ENCODE assay signal across 8 mouse cellular contexts in the genomic region with DNA sequence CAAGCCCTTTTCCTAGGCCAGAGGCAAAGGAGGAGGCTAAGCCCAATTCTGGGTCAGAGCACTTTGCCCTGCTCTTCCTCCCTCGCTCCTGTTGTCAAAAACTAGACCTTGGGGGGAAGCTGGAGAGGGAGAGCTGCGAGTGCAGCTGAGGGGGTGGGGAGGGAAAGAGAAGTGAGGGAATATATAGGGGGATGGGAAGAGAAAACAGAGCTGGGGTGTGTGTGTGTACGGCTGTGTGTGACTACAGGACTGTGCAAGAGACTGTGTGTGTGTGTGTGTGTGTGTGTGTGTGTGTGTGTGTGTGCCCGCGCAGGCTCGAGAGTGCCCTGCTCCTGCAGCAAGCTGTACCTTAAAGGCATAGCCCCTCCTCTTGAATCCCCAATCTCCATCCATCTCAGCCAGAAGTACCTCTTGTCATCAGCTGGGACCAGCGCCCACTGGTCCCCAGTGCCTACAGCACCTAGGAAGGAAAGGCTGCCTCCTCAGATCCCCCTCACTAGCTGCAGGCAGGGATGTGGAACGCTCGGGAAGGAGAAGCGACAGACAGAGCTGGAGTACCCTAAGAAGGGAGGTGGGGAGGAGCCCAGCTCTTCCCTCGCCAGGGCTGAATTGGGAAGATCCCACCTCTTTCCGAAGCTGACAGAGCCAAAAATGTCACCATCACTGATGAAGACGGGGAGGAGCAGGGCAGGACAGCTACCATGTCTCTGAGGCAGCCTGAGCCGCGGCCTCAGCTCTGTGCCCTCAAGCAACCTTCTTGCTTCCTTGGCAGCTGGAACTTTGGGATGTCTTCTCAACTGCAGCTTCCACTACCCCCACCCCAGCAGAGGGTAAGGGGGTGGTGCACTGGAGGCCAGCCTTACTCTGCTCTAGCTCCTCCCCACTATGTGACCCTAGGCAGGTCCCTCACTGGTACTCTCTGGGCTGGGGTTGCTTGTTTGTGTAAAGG. TPM values are rescaled to one million over a fixed set of nuclear protein-coding genes. Genes with fewer than 3 reads are reported as not detected.
DNase-seq lines count a peak whose midpoint lies in the region; ATAC-seq lines count a peak whose summit lies in the region.

No protein-coding gene starts in this region.

- H3K36me3 ChIP-seq in heart, embryonic 15.5 days: no peaks in the 10 kb centered on the region
- H3K36me3 ChIP-seq in forebrain, embryonic 16.5 days (ENCODE audit: control insufficient read depth, insufficient read depth): no peaks in the 10 kb centered on the region
- H3K36me3 ChIP-seq in midbrain, embryonic 10.5 days: no peaks in the 10 kb centered on the region

- H3K4me3 ChIP-seq in heart, embryonic 15.5 days: no peak overlapping the region
- 0 out of 2 replicates have a peak overlapping the region, but pooled peaks have one; percentile 4 for H3K4me3 ChIP-seq in forebrain, embryonic 16.5 days (replicated peaks; ENCODE audit: low read length)
- peak overlapping the region; percentile 43 for H3K4me3 ChIP-seq in midbrain, embryonic 10.5 days

- peaks cover 24% of the 10 kb centered on the region for H3K4me1 ChIP-seq in heart, embryonic 15.5 days (replicated peaks)
- peaks cover 26% of the 10 kb centered on the region for H3K4me1 ChIP-seq in forebrain, embryonic 16.5 days (replicated peaks; ENCODE audit: control insufficient read depth, insufficient read depth, low read length)
- peaks cover 44% of the 10 kb centered on the region for H3K4me1 ChIP-seq in midbrain, embryonic 10.5 days

- H3K9me3 ChIP-seq in heart, embryonic 15.5 days (replicated peaks): no peaks in the 10 kb centered on the region
- H3K9me3 ChIP-seq in forebrain, embryonic 16.5 days (ENCODE audit: control insufficient read depth, low read length): no peaks in the 10 kb centered on the region
- no peaks in the 10 kb centered on the region for H3K9me3 ChIP-seq in midbrain, embryonic 10.5 days (replicated peaks)

- peak; percentile 4; the same call in 1 of the 2 replicates for ATAC-seq in heart, embryonic 15.5 days (replicated peaks; ENCODE audit: insufficient number of reproducible peaks, insufficient read depth, low FRiP score, low read depth)
- ATAC-seq in forebrain, embryonic 16.5 days: peak; percentile 75
- ATAC-seq in inflammation-experienced regulatory T-cells, adult 6 months: no peak

- no peak overlapping the region for H3K9ac ChIP-seq in heart, embryonic 15.5 days
- peak overlapping the region; percentile 35 for H3K9ac ChIP-seq in forebrain, embryonic 16.5 days (replicated peaks; ENCODE audit: low read depth, low read length)

- H3K4me2 ChIP-seq in heart, embryonic 15.5 days: no peak overlapping the region
- H3K4me2 ChIP-seq in forebrain, embryonic 16.5 days (ENCODE audit: low read length): peak overlapping the region; percentile 37

- DNase-seq in heart, postnatal 14 days: no peak
- peak; percentile 12 for DNase-seq in MN1 (ENCODE audit: low spot score)
- DNase-seq in midbrain, embryonic 10.5 days (ENCODE audit: low spot score): peak; percentile 61
- no peak for DNase-seq in B cell, adult 2 months
- no peak for DNase-seq in left cerebral cortex, postnatal 4 days

- no peaks in the 10 kb centered on the region for H3K27me3 ChIP-seq in heart, embryonic 15.5 days
- H3K27me3 ChIP-seq in forebrain, embryonic 16.5 days (replicated peaks; ENCODE audit: control insufficient read depth, insufficient read depth, low read length): no peaks in the 10 kb centered on the region
- no peaks in the 10 kb centered on the region for H3K27me3 ChIP-seq in midbrain, embryonic 10.5 days (ENCODE audit: low read depth, poor library complexity, severe bottlenecking)

- intact Hi-C loops in heart, postnatal 14 days (cut with DNase I): no loop called here
- intact Hi-C loops in left cerebral cortex, postnatal 4 days (cut with DNase I): loop anchor here (5.0 kb wide), 1 partner anchor 43 kb away; no protein-coding TSS in a partner anchor

- WGBS in heart, embryonic 15.5 days: 24% methylated on average over 15 of the region's 15 CpGs
- 7% methylated on average over 15 of the region's 15 CpGs for WGBS in forebrain, embryonic 16.5 days
- 5% methylated on average over 15 of the region's 15 CpGs for WGBS in midbrain, embryonic 10.5 days

- no peak overlapping the region for H3K27ac ChIP-seq in heart, embryonic 15.5 days
- peak overlapping the region; percentile 36; the same call in 1 of the 2 replicates for H3K27ac ChIP-seq in forebrain, embryonic 16.5 days (ENCODE audit: low read length)
- H3K27ac ChIP-seq in midbrain, embryonic 10.5 days (replicated peaks): peak overlapping the region; percentile 86

RNA-seq across cellular contexts. Expression of gene Acot11, which starts 49.8 kb away (rescaled TPM):
- 6.1 and 6.4 TPM in 2 replicates for polyA plus RNA-seq in heart, embryonic 15.5 days (2015; fragmentation: Nextera tagmentation; extraction: Ambion mirVana)
- 10 to 100 TPM; 27.8 to 30.3 TPM for total RNA-seq in heart, postnatal 14 days (2021)
- polyA plus RNA-seq in forebrain, embryonic 16.5 days (2015; fragmentation: Nextera tagmentation; extraction: Ambion mirVana): 1.1 and 1.5 TPM in 2 replicates
- polyA plus RNA-seq in midbrain, embryonic 10.5 days (2016; fragmentation: Nextera tagmentation; extraction: Ambion mirVana): 2.0 and 2.2 TPM in 2 replicates
- 1 to 10 TPM; 3.5 to 9.2 (median 5.8) TPM for polyA plus RNA-seq in inflammation-experienced regulatory T-cells, adult 6 months (2017; shearing (Covaris generic))
- 1 to 10 TPM; 3.7 to 3.8 TPM for total RNA-seq in left cerebral cortex, postnatal 4 days (2021)

RNA-seq across cellular contexts. Expression of gene Ssbp3, which starts 55.9 kb away (rescaled TPM):
- 53.3 and 69.1 TPM in 2 replicates for polyA plus RNA-seq in heart, embryonic 15.5 days (2015; fragmentation: Nextera tagmentation; extraction: Ambion mirVana)
- total RNA-seq in heart, postnatal 14 days (2021): 10 to 100 TPM; 42.5 to 46.9 TPM
- 163 and 167 TPM in 2 replicates for polyA plus RNA-seq in forebrain, embryonic 16.5 days (2015; fragmentation: Nextera tagmentation; extraction: Ambion mirVana)
- polyA plus RNA-seq in midbrain, embryonic 10.5 days (2016; fragmentation: Nextera tagmentation; extraction: Ambion mirVana): 119 and 136 TPM in 2 replicates
- 10 to 100 TPM; 36.1 to 45.6 (median 43.4) TPM for polyA plus RNA-seq in inflammation-experienced regulatory T-cells, adult 6 months (2017; shearing (Covaris generic))
- 100 to 1,000 TPM; 146 to 149 TPM for total RNA-seq in left cerebral cortex, postnatal 4 days (2021)

Comparison
In these comparisons a context has a peak if more than half of its experiments do, and no peak if none do; other contexts are left out.
1. DNase-seq: peak in MN1 (single experiment) and midbrain, embryonic 10.5 days (single experiment); none in heart, postnatal 14 days (0 of 2), B cell, adult 2 months (0 of 2) and left cerebral cortex, postnatal 4 days (single experiment).